Mouse (Mus musculus): ENCODE measurements around the gene Celf5.

Celf5 gene

GRCm38 (mm10) chr10:81482533-81482889 is at the start of gene Celf5:
Gene Celf5 (minus strand): TSS chr10:81482709.
- CTCF ChIA-PET: no interaction called here

- CTCF ChIA-PET: interaction anchor here (1.9 kb wide), 1 partner anchor 25 kb away, joined by 5 read pairs; no protein-coding TSS in a partner anchor
Measured at GRCm38 (mm10) chr10:81526779-81527178, 44.3 kb upstream of the Celf5 start.

GRCm38 (mm10) chr10:81525017-81525694 is 42.6 kb upstream of the Celf5 start:
- CTCF ChIA-PET: interaction anchor here (0.7 to 1.9 kb wide), 3 partner anchors 23 to 74 kb away, joined by 3 to 5 read pairs (median 3); no protein-coding TSS in a partner anchor

- CTCF ChIA-PET: interaction anchor here (0.7 to 0.8 kb wide), 3 partner anchors 27 to 497 kb away, joined by 3 read pairs; no protein-coding TSS in a partner anchor
Measured at GRCm38 (mm10) chr10:81524051-81524605, 41.6 kb upstream of the Celf5 start, which contains the start of gene Gna15. Gene Gna15 (minus strand): TSS chr10:81524225.

GRCm38 (mm10) chr10:81523570-81523969 is 41.1 kb upstream of the Celf5 start:
- CTCF ChIA-PET: interaction anchor here (0.8 kb wide), 2 partner anchors 29 to 498 kb away, joined by 3 read pairs; no protein-coding TSS in a partner anchor

- CTCF ChIA-PET: no interaction called here
Measured at GRCm38 (mm10) chr10:81523142-81523541, 40.6 kb upstream of the Celf5 start.

- CTCF ChIA-PET: interaction anchor here (1.0 kb wide), 1 partner anchor 18 kb away, joined by 4 read pairs; no protein-coding TSS in a partner anchor
Measured at GRCm38 (mm10) chr10:81519978-81520365, 37.5 kb upstream of the Celf5 start.

- CTCF ChIA-PET: interaction anchor here (1.0 to 1.2 kb wide), 2 partner anchors 17 to 34 kb away, joined by 4 read pairs; no protein-coding TSS in a partner anchor
Measured at GRCm38 (mm10) chr10:81519227-81519977, 36.9 kb upstream of the Celf5 start.

- CTCF ChIA-PET: interaction anchor here (1.2 kb wide), 1 partner anchor 34 kb away, joined by 4 read pairs; no protein-coding TSS in a partner anchor
Measured at GRCm38 (mm10) chr10:81518546-81518945, 36.0 kb upstream of the Celf5 start.

GRCm38 (mm10) chr10:81517227-81517626 is 34.7 kb upstream of the Celf5 start:
- CTCF ChIA-PET: interaction anchor here (1.1 kb wide), 1 partner anchor 14 kb away, joined by 3 read pairs; no protein-coding TSS in a partner anchor

GRCm38 (mm10) chr10:81513798-81514197 is 31.3 kb upstream of the Celf5 start:
- CTCF ChIA-PET: interaction anchor here (0.8 kb wide), 1 partner anchor 11 kb away, joined by 3 read pairs; no protein-coding TSS in a partner anchor

- CTCF ChIA-PET: no interaction called here
Measured at GRCm38 (mm10) chr10:81510246-81510810, 27.8 kb upstream of the Celf5 start.

- CTCF ChIA-PET: interaction anchor here (0.5 to 1.2 kb wide), 2 partner anchors 57 to 242 kb away, joined by 3 to 4 read pairs; no protein-coding TSS in a partner anchor
Measured at GRCm38 (mm10) chr10:81507691-81508489, 25.4 kb upstream of the Celf5 start.

GRCm38 (mm10) chr10:81507095-81507494 is 24.6 kb upstream of the Celf5 start:
- CTCF ChIA-PET: interaction anchor here (1.2 kb wide), 1 partner anchor 57 kb away, joined by 3 read pairs; no protein-coding TSS in a partner anchor

GRCm38 (mm10) chr10:81505016-81505664 is 22.6 kb upstream of the Celf5 start:
- CTCF ChIA-PET: interaction anchor here (0.7 kb wide), 1 partner anchor 207 kb away, joined by 3 read pairs; no protein-coding TSS in a partner anchor

- CTCF ChIA-PET: interaction anchor here (1.1 to 2.0 kb wide), 5 partner anchors 11 to 48 kb away, joined by 3 to 16 read pairs (median 4); no protein-coding TSS in a partner anchor
Measured at GRCm38 (mm10) chr10:81502658-81503057, 20.1 kb upstream of the Celf5 start.

GRCm38 (mm10) chr10:81501863-81502262 is 19.4 kb upstream of the Celf5 start:
- CTCF ChIA-PET: interaction anchor here (1.1 to 2.0 kb wide), 5 partner anchors 12 to 49 kb away, joined by 3 to 16 read pairs (median 4); no protein-coding TSS in a partner anchor

- CTCF ChIA-PET: no interaction called here
Measured at GRCm38 (mm10) chr10:81500032-81500431, 17.5 kb upstream of the Celf5 start, which contains the start of gene S1pr4. Gene S1pr4 (minus strand): TSS chr10:81500132.

- CTCF ChIA-PET: interaction anchor here (0.7 kb wide), 1 partner anchor 117 kb away, joined by 3 read pairs; no protein-coding TSS in a partner anchor
Measured at GRCm38 (mm10) chr10:81499250-81499901, 16.9 kb upstream of the Celf5 start.

All from spleen, embryonic (tissue).